Mouse (Mus musculus) thymus, postnatal 14 days (tissue): ENCODE measurements around the gene Pxn.

Source experiments
- DNase-seq: peaks from one replicate; pipeline ENCODE4 v3.0.0; 2021

The Pxn gene

DNA sequence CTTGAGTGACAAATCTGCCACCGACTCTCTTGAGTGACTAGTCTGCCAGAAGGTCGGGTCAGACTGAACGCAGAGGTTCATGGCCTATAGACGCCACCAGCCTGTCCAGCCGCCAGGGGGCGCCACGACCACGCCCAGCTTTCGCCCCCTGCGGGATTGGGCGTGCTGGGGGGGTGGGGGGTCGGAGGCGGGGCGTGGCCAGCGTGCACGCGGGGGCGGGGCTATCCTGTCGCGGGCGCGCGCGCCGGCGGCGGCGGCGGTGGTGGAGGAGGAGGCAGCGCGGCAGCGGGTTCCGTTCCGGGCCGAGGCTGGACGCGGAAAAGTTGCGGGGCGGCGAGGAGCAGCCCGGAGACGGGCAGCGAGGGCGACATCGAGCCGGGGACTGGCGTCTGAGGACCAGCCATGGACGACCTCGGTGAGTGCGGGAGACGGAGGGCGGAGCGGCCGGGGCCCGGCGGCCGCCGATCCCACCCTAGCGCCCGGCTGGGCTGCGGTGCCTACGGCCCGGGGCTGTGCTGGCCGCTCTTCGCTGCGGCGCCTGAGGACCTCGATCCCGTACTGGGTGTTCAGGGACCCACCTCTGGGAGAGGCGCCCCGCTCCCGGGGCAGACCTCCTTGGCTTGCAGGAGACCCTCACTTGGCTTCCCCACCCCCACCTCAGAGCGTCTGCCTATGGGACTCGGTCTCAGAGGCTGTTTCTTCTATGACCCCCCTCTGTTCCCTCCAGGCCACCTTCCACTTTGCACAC lies at the start of gene Pxn:
Pxn (plus strand) TSS at position 223 of the 748 bp plus-strand sequence.
- peak; percentile 97 for DNase-seq

DNA sequence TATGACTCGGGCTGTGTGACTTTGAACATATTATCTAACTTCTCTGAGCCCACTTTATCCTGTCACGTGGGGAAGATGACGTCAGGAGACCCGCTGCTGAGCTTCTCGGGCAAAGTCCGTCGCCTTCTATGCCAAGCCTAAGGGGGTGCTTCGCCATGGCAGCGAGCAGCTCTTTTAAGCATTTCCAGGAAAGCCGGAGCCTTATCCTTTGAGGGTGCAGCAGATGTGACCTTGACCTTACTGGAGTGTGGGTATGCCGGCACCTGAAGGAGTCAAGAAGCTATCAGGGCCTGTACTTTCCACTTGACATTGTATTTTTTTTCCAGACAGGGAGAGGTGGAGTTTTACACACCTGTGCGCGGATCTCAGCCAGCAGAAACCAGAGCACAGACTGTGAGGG lies 47.6 kb upstream of the Pxn start:
- DNase-seq = no peak

DNA sequence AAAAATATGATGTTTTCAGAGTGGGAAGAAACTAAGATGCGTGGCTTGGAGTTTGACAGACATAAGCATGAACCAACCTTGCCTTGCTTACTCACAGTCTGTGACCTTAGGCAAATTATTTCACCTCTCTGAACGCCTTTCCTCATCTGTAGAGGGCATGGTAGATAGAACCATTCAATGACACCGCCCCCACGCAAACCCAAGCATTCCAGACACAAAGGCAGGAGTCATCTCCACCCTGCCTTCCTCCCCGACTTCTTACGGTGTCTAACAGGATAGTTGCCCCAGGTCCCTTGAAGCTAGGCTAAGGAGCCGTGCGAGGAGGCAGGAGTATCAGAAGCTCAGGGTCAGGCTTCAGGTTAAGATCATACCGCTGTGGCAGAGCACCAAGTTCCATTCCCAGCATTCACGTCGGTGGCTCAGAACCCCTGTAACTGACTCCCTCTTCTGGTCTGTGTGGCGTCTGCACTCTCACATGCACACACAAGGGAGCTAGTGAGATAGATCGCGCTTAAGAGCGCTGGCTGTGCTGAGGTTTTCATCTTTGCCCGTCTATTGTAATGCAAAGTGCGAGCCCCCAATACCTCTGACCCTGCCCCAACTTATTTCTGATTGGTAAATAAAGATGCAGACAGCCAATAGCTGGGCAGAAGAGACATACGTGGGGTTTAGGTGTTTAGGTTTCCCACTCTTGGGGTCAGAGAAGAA lies 41.9 kb upstream of the Pxn start:
- DNase-seq = no peak

DNA sequence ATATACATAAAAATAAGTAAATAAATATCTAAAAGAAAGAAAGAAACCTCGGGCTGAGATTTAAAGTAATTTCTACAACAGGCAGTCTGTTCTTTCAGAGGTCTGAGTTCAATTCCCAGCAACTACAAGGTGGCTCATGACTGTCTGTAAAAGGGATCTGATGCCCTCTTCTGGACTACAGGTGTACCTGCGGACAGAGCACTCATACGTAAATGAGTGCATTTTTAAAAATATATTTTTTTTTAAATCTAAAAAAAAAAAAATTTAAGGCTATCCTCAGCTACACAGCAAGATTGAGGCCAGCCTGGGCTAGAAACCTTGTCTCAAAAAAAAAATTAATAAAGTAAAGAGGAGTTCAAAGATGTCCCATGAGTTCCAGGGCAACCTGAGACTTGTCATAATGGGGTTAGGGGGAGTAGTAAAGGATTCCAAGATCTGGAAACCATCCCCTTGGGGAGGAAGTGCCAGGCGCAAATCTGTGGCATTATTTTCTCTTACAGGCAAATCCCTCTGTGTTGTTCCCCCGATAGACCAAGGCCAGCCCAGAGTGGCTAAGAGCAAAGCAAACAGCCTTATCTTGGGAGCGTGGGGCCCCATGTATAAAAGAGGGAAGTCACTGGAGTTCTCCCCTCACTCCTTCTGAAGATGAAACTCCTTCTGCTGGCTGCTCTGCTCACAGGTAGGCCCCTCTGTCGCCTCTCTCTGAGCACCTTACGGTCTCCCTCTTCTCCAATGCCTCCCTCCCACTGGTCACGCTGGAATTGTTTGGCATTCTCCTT lies 40.6 kb upstream of the Pxn start, which contains the start of gene Pla2g1b:
Pla2g1b (plus strand) TSS at position 621 of the 779 bp plus-strand sequence.
- no peak for DNase-seq

DNA sequence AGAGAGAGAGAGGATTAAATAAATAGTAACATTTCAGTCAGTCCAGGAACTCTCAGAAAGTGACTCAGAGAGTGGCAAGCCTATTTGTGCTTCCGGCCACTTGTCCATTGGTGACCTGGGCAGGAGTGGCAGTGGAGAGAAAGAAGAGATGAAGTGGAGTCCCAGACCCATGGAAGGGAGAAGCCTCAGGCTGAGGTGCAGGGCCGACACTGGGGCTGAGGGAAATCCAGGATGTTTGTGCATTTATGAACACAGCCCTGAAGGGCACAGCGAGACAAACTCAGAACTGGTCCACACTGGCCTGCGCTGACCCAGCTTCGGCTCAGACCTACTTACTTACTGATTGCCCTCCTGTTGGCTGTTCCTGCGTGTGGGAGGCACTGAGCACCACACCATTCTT lies 36.7 kb upstream of the Pxn start:
- DNase-seq = no peak

DNA sequence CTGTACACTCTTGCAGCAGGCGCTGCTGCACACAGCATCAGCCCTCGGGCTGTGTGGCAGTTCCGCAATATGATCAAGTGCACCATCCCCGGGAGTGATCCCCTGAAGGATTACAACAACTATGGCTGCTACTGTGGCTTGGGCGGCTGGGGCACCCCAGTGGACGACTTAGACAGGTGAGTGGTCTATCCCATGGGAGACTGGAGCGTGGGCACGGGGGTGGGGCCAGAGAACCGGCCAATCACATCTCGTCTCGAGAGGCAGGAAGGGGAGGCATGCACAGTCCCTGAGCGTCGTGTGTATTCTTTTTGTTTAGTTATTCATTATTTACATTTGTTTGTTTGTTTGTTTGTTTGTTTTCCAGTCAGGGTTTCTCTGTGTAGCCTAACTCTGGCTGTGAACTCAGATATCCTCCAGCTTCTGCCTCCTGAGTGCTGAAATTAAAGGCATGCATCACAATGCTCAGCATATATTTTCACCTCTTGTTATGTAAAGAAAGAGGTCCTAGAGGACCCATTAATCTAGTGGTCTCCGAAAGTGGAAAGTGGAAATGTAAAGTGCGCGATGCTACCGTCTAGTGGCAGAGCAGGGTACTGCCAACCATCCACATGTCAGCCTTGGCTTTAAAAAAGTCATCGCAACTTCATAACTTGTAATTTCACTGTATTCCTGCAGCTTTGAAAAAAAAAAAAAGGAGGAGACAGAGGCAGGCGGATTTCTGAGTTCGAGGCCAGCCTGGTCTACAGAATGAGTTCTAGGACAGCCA lies 35.5 kb upstream of the Pxn start:
- peak; percentile 61 for DNase-seq

DNA sequence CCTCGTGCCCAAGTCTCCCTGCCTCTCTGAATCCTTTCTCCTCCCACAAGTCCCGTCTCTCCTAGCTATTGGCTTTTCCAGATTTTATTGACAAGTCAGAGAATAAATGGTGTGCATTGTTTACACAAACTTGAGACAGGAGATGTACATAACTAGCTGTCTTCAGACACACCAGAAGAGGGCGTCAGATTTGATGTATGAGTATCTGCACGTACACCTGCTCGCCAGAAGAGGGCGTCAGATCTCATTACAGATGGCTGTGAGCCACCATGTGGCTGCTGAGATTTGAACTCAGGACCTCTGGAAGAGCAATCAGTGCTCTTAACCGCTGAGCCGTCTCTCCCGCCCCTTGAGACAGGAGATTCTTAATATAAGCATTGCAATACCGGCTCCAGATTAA lies 33.3 kb upstream of the Pxn start:
- DNase-seq = no peak

DNA sequence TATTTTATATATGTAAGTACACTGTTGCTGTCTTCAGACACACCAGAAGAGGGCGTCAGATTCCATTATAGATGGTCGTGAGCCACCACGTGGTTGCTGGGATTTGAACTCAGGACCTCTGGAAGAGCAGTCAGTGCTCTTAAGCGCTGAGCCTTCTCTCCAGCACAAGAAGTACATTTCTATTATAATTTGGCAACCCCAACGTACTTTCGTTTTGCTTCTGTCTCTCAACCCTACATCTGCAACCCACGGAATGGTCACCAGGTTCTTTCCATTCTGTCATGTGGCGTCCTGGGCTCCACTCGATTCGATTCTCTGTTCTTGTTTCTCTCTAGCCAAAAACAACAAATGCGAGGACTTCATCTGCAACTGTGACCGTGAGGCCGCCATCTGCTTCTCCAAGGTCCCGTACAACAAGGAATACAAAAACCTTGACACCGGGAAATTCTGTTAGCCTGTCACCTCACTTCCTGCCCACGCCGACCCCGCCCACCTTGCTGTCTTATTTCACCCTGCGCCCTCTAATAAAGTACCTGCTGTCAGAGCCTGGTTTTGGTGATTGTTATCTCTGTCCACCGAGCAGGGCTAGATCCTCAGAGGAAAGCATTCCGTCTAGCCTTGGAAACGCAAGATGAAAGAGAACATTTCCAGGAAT lies 32.2 kb upstream of the Pxn start:
- peak; percentile 23 for DNase-seq

DNA sequence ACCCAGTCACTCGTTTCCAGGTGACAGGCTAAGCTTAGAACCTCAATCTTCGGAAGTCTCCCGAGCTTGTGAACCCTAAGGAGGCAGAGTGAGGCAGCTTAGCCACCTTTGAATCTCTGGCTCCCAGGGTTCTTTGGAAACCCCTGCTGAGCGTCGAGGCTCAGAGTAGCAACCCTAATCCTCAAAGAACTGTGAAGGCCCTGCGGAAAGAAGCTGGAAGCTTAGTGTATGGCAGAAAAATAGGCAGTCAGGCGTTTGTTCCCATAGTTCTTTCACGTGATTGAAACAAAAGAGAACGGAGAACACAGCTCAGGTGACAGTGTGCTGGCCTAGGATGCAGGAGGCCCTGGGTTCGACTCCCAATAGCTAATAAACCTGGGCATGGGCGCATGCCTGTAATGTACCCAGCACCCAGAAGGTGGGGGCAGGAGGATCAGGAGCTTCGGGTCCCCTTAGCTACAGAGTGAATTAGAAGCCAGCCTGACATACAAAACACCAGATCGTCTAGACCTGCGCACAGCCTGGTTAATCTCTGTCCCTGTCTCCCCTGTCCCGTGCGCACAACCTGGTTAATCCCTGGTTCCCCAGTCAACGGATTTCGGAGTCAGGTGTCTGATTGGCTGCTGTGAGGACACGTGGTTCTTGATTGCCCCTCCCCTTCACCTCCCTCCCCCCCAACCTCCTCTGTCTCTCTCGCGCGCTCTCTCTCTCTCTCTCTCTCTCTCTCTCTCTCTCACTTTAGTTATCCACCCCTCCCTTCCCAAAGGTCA lies 31.0 kb upstream of the Pxn start:
- peak; percentile 30 for DNase-seq

DNA sequence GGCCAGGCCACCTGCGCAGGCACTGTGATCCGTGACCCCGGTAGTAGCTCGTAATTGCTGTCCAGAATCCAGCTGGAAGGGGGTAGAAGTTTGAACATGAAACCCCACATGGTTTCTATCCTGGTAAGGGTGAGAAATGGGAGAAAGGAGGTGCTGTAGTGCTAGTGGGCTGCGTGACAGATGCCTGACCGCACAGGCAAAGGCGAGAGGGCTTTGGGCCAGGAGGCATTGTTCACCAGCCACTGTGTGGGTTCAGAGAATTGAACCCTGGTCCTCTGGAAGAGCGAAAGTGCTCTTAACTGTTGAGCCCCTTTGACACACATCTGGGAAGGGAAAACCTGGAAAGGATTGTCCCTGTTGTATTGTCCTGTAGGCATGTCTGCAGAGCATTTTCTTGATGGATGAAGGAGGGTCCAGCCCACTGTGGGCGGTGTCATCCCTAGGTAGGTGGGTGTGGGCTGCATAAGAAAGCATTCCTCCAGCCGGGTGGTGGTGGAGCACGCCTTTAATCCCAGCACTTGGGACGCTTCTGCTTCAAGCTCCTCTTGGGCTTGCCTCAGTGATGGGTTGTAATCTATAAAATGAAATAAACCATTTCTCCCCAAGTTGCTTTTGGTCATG lies 30.3 kb upstream of the Pxn start:
- no peak for DNase-seq

DNA sequence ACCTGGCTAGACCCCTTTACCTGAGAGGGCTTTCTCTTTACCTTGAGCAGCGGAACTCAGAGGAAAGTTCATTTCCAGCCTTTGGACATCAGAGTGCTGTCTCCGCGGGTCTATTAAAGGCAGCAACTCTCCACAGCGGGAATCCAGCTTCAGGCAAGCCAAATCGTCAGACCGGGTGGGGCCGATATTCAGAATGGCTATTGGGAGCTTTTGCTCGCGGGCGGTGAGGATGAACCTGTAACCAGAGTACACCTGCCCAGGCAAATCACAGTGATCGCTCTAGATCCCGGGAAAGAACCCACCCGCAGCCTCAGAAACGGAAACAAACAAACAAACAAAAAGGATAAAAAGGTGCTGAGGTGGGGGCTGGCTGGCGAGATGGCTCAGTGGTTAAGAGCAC lies 26.9 kb upstream of the Pxn start:
- DNase-seq = no peak

DNA sequence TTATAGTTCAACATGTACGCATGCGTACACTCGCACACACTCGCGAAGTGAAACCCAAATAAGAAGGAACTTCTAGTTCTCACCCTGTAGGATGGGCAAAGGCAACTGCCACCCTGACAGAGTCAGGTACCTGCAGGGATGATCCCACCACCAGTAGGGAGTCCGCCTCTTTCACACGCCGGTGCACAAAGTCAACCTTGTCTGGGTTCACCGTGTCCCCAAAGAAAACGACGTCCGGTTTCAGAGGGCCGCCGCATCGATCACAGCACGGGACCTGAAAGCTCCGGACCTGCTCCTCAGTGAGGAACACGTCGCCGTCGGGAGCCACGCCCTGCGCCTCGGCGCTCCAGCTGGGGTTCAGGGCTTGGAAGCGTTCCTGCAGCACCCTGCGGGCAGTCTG lies 26.4 kb upstream of the Pxn start:
- peak; percentile 24 for DNase-seq

DNA sequence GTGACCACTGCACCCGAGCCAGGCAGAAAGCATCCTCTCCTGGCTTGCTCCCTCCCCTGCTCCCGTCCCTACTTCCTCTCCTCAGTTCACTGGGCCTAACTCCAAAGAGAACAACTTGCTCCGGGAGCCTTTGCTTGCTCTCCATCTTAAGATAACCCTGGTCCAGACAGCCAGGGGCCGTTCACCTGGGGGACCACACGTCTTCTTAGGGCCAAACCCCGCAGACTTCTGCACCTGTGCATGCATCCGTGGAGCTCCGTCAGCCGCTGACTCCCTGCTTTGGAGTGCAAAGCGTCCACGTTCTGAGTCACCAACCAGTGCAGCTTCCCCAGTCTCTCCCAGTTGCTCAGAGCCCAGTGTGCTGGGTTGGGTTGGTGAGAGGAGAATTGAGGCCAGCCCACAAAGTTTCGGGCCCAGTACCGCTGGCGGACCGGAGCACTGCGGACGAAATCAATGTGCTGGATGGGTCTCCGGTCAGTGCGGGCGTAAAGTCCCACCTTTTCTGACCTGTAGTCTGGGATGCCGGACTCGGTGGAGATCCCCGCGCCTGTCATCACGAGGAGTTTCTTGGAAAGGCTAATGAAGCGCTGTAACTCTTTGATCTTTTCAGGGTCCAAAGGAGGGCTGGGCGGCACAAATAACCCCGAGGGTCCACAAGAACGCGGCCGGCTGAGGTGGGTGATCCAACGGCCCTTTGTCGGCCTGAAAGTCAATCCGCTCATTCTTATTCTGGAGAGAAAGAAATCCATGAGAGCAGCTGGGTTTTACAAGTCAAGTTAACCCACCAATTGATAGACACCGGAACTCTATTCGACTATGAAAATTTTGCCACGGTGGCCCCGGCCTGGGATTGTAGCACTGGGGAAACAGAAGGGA lies 23.8 kb upstream of the Pxn start:
- DNase-seq = no peak

DNA sequence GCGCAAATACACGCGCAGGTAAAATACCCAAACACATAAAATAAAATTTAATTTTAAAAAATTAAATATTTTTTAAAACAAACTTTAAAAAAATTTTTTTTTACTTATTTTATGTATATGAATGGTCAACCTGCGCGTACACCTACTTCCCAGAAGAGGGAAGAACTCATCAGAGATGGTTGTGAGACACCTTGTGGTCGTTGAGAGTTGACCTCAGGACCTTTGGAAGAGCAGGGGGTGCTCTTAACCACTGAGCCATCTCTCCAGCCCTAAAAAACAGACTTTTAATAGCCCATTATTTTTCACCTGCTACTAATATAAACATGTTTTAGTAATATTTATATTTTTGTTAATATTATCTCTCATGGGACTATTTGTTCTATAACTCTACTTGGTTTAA lies 23.1 kb upstream of the Pxn start:
- DNase-seq = no peak

DNA sequence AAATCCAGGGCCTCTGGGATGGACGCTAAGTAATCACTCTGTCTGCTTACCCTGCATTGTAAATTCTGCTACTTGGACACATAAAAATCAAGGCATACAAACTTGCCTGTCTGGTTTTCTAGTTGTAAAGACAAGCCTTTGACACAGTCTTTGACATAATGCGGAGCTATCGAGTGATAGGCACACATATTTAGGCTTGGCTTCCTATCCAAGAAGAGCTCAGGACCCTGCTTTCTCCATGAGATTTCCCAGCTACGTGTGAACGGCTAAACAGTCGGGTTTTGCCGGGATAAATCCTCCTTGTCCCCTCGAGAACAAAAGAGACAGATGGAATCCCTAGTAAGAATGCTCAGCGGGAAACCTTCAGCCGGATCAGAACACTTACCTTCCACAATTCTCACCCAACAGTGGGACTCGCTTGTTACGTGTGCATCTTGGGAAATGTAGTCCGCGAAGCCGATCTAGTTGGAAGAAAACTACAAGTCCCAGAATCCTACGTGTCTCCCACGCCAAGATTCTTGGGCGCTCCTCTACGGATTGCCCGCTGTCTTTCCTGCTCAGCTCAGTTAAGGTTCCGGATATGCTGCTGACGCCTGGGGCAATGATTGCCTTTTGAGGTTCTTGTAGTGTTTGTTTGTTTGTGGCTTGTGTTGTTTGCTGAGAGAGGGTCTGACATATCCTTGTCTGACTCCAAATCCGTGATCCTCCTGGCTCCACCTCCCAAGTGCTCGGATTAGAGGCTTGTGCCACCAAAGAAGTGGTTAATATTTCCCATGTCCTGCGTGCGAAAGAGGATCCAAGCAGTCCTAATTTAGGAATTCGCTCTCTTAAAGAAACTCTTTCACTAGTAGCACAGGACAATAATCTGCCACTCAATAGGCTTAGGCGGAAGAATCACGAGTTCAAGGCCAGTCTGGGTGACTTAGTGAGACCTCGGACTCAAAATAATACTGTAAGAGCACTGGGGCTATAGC lies 22.2 kb upstream of the Pxn start, which contains the start of gene Sirt4:
Sirt4 (minus strand) TSS at position 779 of the 974 bp plus-strand sequence.
- peak; percentile 83 for DNase-seq

DNA sequence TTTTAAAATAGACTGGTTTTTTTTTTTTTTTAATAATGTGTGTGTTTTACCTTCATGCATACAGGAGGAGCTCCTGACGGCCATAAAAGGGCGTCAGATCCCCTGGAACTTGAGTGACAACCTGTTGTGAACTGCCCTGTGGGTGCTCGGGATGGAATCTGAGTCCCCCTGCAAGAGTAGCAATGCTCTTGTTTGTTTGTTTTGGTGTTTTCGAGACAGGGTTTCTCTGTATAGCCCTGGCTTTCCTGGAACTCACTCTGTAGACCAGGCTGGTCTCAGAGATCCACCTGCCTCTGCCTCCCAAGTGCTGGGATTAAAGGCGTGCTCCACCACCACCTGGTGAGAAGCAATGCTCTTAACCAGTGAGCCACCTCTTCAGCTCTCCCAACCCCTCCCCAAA lies 21.5 kb upstream of the Pxn start:
- no peak for DNase-seq

DNA sequence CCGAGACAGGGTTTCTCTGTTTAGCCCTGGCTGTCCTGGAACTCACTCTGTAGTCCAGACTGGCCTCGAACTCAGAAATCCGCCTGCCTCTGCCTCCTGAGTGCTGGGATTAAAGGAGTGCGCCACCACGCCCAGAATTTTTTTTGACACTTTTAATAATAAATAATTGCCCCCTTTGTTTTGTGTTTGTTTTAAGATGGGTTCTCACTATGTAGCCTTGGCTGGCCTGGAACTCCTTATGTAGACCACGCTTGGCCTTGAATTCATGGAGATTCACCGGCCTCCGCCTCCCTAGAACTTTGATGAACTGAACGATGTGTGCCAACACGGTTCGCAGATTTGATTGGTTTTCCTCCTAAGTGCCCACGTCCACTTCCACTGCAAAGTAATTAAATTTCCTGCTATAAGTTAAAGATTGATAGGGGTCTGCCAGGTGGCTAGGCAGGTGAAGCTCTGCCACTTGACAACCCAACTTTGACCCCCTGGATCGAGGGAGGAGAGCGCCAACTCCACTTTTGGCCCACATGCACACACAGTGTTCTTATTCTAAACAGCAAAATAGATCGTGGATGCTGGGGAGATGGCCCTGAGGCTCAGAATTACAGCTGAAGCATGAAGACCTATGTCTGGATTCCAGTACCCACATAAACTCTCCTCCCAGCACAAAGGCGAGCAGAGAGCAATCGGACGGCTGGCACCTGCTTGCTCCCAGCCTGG lies 20.8 kb upstream of the Pxn start:
- no peak for DNase-seq

DNA sequence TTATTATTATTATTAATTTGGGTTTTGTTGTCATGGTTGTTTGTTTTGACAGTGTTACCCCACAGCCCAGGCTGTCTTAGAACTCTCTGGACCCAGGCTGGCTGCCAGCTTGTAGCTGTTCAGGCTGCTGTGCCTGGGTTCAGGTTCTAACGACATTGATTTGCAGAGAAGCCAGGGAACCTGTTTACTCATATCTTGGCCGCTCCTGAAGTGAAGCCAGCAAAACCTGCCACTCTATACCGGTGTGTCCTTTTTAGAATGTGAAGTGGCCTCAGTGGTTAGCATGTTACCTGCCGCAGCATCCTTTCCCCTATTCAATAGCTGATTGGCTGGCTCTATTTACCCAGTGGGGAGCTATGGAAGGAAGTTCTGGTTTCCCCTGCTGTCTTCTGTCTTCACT lies 19.8 kb upstream of the Pxn start:
- no peak for DNase-seq
